Mouse (Mus musculus) lung, adult 2 months (tissue): ENCODE measurements around the gene Erg.

Experiments used
- CTCF ChIP-seq: fragments of 200-500 bp; IDR thresholded peaks from 2 replicates; pipeline ENCODE4 v1.5.1; 2011; ENCODE audit warnings: mild to moderate bottlenecking, low read length, control low read depth; ENCODE audit not compliant: insufficient read depth
- POLR2A ChIP-seq: fragments of 200-500 bp; IDR thresholded peaks from 2 replicates; pipeline ENCODE4 v1.6.1; 2011; ENCODE audit warnings: low read depth, mild to moderate bottlenecking, control low read depth, low read length, borderline replicate concordance; ENCODE audit errors: extremely low read depth

DNA sequence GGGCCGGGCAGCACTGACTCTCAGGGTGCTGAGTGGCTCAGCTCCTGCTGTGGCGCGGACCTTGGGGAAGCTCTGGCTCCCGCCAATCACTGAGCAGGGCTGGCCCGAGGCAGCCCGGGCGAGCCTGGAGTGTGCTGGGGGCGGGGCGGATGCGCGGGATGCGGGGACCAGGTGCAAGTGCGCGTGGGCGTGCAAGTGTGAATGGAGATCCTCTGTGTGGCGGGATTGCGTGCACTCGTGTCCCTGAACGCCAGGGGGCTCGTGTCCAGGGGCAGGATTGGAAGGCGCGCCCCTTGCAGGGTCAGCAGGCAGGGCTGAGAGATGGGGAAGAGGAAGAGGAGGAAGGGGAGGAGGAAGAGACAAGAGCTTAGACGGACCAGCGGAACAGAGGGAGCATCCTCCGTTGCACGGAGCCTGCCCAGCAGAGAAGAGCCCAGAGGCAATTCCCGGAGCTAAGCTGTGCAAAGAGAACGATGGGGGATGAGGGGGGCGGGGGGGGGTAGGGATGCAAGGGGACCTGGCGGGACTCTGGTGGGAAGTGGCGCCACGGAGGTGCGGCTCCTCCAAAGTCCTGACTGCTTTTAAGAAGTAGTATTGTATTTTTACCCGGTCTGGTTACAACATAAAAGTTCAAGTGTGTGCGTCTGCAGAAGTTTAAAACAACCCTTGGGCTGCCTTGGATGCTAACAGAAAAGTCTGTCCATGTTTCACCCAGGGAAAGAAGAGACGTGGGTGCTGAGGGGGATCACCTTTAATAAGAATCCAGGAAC, 667 bp downstream of the Erg start:
- TF ChIP-seq CTCF (no peak), POLR2A (no peak)
